Mouse (Mus musculus) left cerebral cortex, adult 2 months (tissue): ENCODE measurements around the gene Pik3r5. TPM values are rescaled to one million over a fixed set of nuclear protein-coding genes. Genes with fewer than 3 reads are reported as not detected.
A peak's percentile ranks its signal among the peaks of the same experiment; 100 is the strongest.

ENCODE experiments used
- DNase-seq, 2 experiments: peaks; one replicate each; pipeline ENCODE4 v3.0.0; 2021 to 2022; ENCODE audit warnings: low spot score in 2 of 2, mixed read lengths in 1 of 2; ENCODE audit errors: extremely low spot score in 1 of 2
- H3K27ac ChIP-seq: fragments of 200-600 bp; 2 replicates; pipeline ENCODE4 v1.8.1; 2022
- H3K4me3 ChIP-seq: fragments of 200-600 bp; 2 replicates; pipeline ENCODE4 v1.8.1; 2022
- CTCF ChIP-seq: fragments of 200-600 bp; IDR thresholded peaks from 2 replicates; pipeline ENCODE4 v1.8.1; 2022; ENCODE audit warnings: antibody characterized with exemption, mild to moderate bottlenecking, moderate library complexity
- intact Hi-C: fragments of 180-260 bp; cut with DNase I; formaldehyde crosslinking; loops from one replicate; pipeline ENCODE4 v1.15.1; 2025
- total RNA-seq, 2 experiments: library from RNA; stranded (reverse); gene quantifications; 2 replicates each; pipeline ENCODE4 v1.2.3; 2021

Gene Pik3r5
- total RNA-seq, 2 experiments from 2014 or later = 2.6 to 2.9 TPM

DNA sequence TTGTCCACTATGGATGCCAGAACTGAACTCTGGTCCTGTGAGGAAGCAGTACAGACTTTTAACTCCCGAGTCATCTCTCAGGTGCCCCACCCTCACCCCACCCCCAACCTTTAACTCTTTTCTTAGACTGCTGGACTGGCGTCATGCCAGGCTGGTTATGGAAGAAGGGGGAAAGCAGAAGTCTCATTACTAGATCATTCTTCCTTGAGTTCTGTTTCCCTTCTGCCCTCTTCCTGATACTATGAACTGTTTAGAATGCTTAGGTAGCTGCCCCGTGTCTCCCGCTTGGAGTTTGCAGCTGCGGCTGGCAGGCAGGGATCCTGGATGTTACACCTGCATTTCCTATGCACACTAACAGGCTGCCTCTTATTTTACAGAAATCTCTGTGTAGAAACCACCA, 87.9 kb downstream of the Pik3r5 start:
- intact Hi-C loops = no loop called here
- no peak overlapping the region for H3K4me3 ChIP-seq
- TF ChIP-seq CTCF = no peak
- H3K27ac ChIP-seq = no peak overlapping the region
- no peak for DNase-seq

DNA sequence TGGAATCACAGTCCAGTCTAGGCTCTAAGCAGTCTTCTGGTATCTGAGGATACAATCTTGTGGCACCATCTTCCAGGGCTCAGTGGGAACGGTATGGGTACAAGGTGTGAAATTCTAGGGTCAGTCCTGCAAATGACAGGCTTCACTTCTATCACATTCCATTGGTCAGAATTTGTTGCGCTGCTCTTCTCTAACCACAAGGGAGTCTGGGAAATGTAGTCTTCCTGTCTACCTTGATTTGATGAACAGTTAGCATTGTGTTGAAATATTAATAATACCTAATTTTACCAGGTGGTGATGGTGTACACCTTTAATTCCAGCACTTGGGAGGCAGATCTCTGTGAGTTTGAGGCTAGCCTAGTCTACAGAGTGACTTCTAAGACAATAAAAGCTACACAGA, 88.5 kb downstream of the Pik3r5 start:
- no peak for TF ChIP-seq CTCF
- DNase-seq = no peak
- H3K27ac ChIP-seq = no peak overlapping the region
- intact Hi-C loops = no loop called here
- H3K4me3 ChIP-seq = no peak overlapping the region

GRCm38 (mm10) chr11:68521352-68521751, 89.4 kb downstream of the Pik3r5 start:
- no peak overlapping the region for H3K27ac ChIP-seq
- no peak overlapping the region for H3K4me3 ChIP-seq
- intact Hi-C loops = no loop called here
- no peak; the same call in 1 of the 2 replicates for TF ChIP-seq CTCF
- no peak for DNase-seq

DNA sequence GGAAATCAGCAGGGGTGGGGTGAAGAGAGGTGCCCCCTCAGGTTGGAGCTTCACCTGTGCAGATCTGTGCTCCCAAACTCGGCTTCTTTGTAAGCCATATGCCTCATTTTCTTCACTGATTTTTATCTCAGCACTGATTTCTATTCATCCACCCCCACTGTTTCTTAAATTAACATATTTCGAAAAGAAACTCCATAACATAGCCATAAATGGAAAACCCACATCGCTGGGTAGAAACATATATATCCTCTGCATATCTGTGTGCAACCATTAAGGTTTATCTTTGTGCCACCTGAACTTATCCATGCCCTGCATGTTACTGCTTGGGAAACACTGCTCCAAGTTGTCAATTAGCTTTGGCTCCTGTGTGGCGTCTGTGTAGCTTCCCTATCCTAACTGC, 94.5 kb downstream of the Pik3r5 start:
- no peak for DNase-seq
- TF ChIP-seq CTCF = no peak
- Histone ChIP-seq H3K4me3 (no peak overlapping the region), H3K27ac (peak overlapping the region; percentile 89)
- intact Hi-C loops = no loop called here

DNA sequence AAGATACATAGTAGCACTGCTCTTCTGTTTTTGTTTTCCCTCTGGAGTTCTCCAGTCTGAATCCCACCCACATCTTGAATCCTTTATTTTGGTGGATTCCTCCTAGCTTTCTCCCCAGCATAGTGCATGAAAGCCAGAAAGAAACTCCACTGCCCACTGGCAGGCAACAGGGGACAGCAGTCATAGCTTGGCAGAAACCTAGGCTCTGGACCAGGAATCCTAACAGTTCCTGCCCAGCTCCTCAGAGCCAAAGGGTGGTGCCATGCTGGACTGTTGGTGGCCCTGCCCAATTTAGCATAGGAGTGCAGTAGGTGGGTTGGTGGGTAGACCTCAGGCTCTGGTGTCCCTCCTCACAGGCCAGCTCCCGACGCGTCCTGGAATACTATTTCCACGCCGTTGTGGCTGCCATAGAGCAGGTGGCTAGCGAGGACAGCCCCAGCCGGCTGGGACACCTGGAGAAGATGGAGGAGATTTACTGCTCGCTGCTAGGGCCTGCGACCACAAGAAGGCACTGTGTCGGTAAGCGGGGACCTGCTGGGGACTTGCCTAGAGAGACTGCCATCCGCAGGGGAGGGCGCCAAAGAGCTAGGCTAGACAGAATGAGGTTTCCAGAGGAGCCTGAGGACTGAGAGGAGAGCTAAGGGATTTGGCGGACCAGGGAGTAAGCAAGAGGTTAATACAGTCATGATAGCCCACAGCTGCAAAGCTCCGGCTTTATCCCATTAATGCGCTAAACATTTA, 99.3 kb downstream of the Pik3r5 start:
- peak overlapping the region; percentile 60 for H3K27ac ChIP-seq
- intact Hi-C loops = no loop called here
- DNase-seq = peak; percentile 51 to 66
- H3K4me3 ChIP-seq = no peak overlapping the region
- peak; percentile 61 for TF ChIP-seq CTCF

DNA sequence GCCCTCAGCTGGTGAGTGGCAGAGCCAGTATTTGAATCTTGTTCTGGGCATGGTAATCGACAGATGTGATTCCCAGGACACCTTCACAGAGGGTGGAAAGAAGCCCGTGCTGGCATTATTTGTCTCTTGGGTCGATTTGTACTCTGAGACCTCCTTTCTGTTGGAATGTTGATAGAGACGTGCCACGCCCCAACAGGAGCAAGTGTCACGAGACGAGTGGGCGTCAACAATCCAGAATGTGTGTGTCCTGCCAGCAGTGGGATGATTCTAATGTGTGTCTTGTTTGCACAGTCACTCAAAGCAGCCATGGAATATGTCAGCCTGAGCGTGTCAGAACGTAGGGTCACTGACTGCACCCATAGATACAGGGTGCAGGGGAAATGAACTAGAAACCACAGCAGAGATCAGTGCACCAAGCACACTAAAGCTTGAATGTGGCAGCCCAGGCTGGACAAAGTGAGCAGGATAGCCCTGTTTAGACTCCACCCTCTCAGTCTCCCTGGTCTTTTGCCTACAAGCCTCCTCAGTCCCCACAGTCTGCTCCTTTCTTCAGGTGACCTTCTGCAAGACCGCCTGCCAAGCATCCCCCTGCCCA, 100.1 kb downstream of the Pik3r5 start:
- Histone ChIP-seq H3K27ac (peak overlapping the region; percentile 60; the same call in 1 of the 2 replicates), H3K4me3 (no peak overlapping the region)
- DNase-seq = no peak
- intact Hi-C loops = no loop called here
- no peak for TF ChIP-seq CTCF

DNA sequence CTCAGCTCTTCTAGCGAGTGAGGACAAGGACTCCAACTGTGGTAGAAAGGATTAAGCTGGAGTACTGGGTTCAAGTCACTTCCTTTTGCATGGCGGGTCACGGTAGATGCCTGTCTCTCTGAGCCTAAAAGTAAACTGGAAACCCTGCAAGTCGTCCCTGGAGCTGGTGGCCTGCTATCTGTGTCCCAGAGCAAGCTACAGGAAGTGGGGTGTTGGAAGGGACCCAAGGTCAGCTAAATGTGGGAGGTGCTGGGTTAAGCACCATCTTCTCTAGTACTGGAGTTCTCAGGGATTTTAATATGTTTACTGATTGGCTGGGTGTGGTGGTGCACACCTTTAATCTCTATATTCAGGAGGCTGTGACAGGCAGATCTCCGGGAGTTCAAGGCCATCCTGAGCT, 100.9 kb downstream of the Pik3r5 start:
- no peak for DNase-seq
- TF ChIP-seq CTCF = no peak
- no peak overlapping the region for H3K27ac ChIP-seq
- intact Hi-C loops = no loop called here
- H3K4me3 ChIP-seq = no peak overlapping the region

DNA sequence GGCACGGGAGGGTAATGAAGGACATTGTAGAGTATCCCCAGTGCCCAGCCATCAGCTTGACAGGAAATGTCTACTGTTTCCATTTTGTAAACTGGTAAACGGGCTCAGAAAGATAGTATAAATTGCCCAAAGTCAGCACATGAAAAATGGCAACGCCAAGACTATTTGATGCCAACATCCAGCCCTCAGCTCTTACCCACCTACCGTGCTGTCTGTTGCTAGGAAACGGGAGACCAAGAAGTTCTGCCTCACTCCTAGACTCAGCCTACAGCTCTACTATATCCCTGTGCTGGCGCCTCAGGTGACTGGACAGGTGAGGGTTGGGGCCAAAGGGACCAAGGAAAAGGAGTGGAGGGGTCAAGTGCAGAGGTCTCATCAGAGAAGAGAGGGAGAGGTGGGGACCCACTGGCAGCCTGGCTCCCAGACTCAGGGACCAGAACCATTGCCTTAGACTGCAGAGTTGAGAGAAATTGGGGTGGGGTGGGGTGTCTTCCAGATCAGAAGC, 102.1 kb downstream of the Pik3r5 start:
- intact Hi-C loops = no loop called here
- no peak overlapping the region for H3K27ac ChIP-seq
- H3K4me3 ChIP-seq = no peak overlapping the region
- DNase-seq = no peak
- TF ChIP-seq CTCF = no peak

- no peak for DNase-seq
- intact Hi-C loops = no loop called here
- H3K27ac ChIP-seq = peak overlapping the region; percentile 28; the same call in 1 of the 2 replicates
- no peak overlapping the region for H3K4me3 ChIP-seq
- no peak for TF ChIP-seq CTCF
Observed at GRCm38 (mm10) chr11:68536026-68536425, 104.1 kb downstream of the Pik3r5 start.

DNA sequence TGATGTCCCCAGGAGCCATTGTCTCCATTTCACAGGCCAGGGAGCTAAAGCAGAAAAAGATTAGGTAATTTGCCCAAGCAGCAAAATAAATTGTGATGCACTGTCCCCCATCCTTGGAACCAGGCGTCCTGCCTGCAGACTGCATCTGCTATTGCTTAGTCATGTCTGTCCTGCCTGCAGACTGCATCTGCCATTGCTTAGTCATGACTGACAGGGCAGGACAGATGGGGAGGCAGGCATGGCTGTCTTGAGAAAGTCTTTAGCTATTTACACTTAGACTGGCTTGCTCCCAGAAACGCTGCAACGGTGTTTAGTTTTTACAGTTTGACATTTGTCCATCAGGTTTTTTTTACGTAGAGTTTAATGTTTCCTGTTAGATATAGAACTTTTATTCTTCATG, 104.5 kb downstream of the Pik3r5 start:
- peak; percentile 43 to 49 for DNase-seq
- TF ChIP-seq CTCF = no peak
- intact Hi-C loops = no loop called here
- Histone ChIP-seq H3K27ac (peak overlapping the region; percentile 28; the same call in 1 of the 2 replicates), H3K4me3 (no peak overlapping the region)

GRCm38 (mm10) chr11:68539621-68540020, 107.7 kb downstream of the Pik3r5 start:
- H3K4me3 ChIP-seq = no peak overlapping the region
- H3K27ac ChIP-seq = no peak overlapping the region; the same call in 1 of the 2 replicates
- DNase-seq = no peak
- TF ChIP-seq CTCF = no peak
- intact Hi-C loops = no loop called here

DNA sequence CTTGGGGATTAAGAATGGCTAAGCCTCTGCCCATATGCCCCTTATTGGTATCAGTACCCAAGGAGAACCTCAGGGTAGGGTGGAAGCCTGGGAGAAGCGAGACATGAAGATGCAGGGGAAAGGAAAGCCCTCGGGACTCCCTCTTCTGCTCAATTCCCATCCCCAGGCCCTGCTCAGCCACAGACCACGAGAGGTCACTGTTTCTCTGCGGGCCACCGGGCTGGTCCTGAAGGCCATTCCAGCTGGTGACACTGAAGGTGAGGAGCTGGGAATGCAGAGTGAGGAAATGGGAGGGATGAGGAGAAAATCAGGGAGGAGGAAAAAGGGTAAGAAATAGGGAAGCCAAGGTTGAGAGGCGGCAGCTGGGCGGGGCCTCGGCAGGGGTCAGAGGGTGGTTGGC, 112.6 kb downstream of the Pik3r5 start:
- peak; percentile 52 for TF ChIP-seq CTCF
- Histone ChIP-seq H3K4me3 (no peak overlapping the region), H3K27ac (no peak overlapping the region)
- intact Hi-C loops = no loop called here
- DNase-seq = no peak
